Mouse (Mus musculus) cerebellum, adult 9-10 months (tissue): ENCODE data around the gene Prpf40b.
A peak's percentile ranks its signal among the peaks of the same experiment; 100 is the strongest.

Source experiments
- DNase-seq: peaks from one replicate; pipeline ENCODE4 v3.0.0; 2022

Prpf40b gene

GRCm38 (mm10) chr15:99294287-99294686 lies 600 bp upstream of the Prpf40b start:
- no peak for DNase-seq

- DNase-seq: peak; percentile 62
These were observed 646 bp downstream of the Prpf40b start, which contains the start of gene Fam186b for GRCm38 (mm10) chr15:99295484-99295981. Gene Fam186b, minus strand, starts transcription at chr15:99295888.

- DNase-seq: peak; percentile 51
These were observed 1.3 kb downstream of the Prpf40b start for GRCm38 (mm10) chr15:99296213-99296612.

- no peak for DNase-seq
These were observed 12.6 kb downstream of the Prpf40b start for GRCm38 (mm10) chr15:99307476-99307875.

GRCm38 (mm10) chr15:99309549-99309948 lies 14.7 kb downstream of the Prpf40b start:
- no peak for DNase-seq

- DNase-seq: no peak
These were observed 15.7 kb downstream of the Prpf40b start for GRCm38 (mm10) chr15:99310617-99311016.

GRCm38 (mm10) chr15:99314891-99315290 lies 20.0 kb downstream of the Prpf40b start:
- no peak for DNase-seq

GRCm38 (mm10) chr15:99316314-99317266 lies 21.7 kb downstream of the Prpf40b start:
- DNase-seq: peak; percentile 85

GRCm38 (mm10) chr15:99317267-99317651 lies 22.4 kb downstream of the Prpf40b start:
- DNase-seq: no peak

GRCm38 (mm10) chr15:99318071-99318470 lies 23.2 kb downstream of the Prpf40b start:
- DNase-seq: no peak

- peak; percentile 79 for DNase-seq
These were observed 24.0 kb downstream of the Prpf40b start for GRCm38 (mm10) chr15:99318861-99319410.

GRCm38 (mm10) chr15:99319411-99319871 lies 24.6 kb downstream of the Prpf40b start:
- DNase-seq: no peak

GRCm38 (mm10) chr15:99320168-99320674 lies 25.3 kb downstream of the Prpf40b start:
- no peak for DNase-seq

- no peak for DNase-seq
These were observed 26.1 kb downstream of the Prpf40b start for GRCm38 (mm10) chr15:99320978-99321377.

GRCm38 (mm10) chr15:99324151-99324550 lies 29.3 kb downstream of the Prpf40b start:
- DNase-seq: no peak

- no peak for DNase-seq
These were observed 30.7 kb downstream of the Prpf40b start for GRCm38 (mm10) chr15:99325598-99325997.

GRCm38 (mm10) chr15:99326407-99326806 lies 31.5 kb downstream of the Prpf40b start:
- no peak for DNase-seq

GRCm38 (mm10) chr15:99326959-99327358 lies 32.1 kb downstream of the Prpf40b start:
- no peak for DNase-seq

- DNase-seq: no peak
These were observed 33.1 kb downstream of the Prpf40b start for GRCm38 (mm10) chr15:99328011-99328410.

GRCm38 (mm10) chr15:99330324-99330723 lies 35.4 kb downstream of the Prpf40b start:
- DNase-seq: no peak

GRCm38 (mm10) chr15:99331341-99331740 lies 36.5 kb downstream of the Prpf40b start:
- DNase-seq: no peak

- DNase-seq: no peak
These were observed 37.2 kb downstream of the Prpf40b start for GRCm38 (mm10) chr15:99332111-99332510.

- DNase-seq: no peak
These were observed 38.2 kb downstream of the Prpf40b start for GRCm38 (mm10) chr15:99332921-99333675.
